Mouse (Mus musculus) embryonic facial prominence, embryonic 10.5 days (tissue): ENCODE results near the gene Cd7. TPM values are rescaled to one million over a fixed set of nuclear protein-coding genes. Genes with fewer than 3 reads are reported as not detected.

ENCODE experiments used
- DNase-seq: peaks from one replicate; pipeline ENCODE4 v3.0.0-alpha.2; 2017; ENCODE audit warnings: low spot score
- H3K27ac ChIP-seq: fragments of 300-500 bp; sonication (generic); replicated peaks from 2 replicates; pipeline ENCODE4 v1.5.1; 2016; ENCODE audit warnings: mild to moderate bottlenecking
- H3K27me3 ChIP-seq: fragments of 300-500 bp; sonication (generic); replicated peaks from 2 replicates; pipeline ENCODE4 v1.6.1; 2016; ENCODE audit warnings: low read depth, mild to moderate bottlenecking; ENCODE audit not compliant: poor library complexity, severe bottlenecking
- H3K36me3 ChIP-seq: fragments of 300-500 bp; sonication (generic); replicated peaks from 2 replicates; pipeline ENCODE4 v1.6.1; 2016; ENCODE audit warnings: mild to moderate bottlenecking, moderate library complexity
- H3K4me1 ChIP-seq: fragments of 300-500 bp; sonication (generic); 2 replicates; pipeline ENCODE4 v1.6.1; 2016
- H3K4me3 ChIP-seq: fragments of 300-500 bp; sonication (generic); 2 replicates; pipeline ENCODE4 v1.5.1; 2016; ENCODE audit warnings: mild to moderate bottlenecking, moderate library complexity
- H3K9me3 ChIP-seq: fragments of 300-500 bp; sonication (generic); 2 replicates; pipeline ENCODE4 v1.6.1; 2016; ENCODE audit warnings: mild to moderate bottlenecking
- WGBS: fragments of 180-500 bp; shearing (Covaris S2); methylation state at CpG from one replicate; pipeline ENCODE4 v1.1.7; 2016; 5-methylcytosine and 5-hydroxymethylcytosine counted together
- polyA plus RNA-seq: library from polyadenylated mRNA; unstranded; fragments of >200 nt; fragmentation: Nextera tagmentation; extraction: Ambion mirVana; gene quantifications from 2 replicates; pipeline ENCODE4 v1.2.1, GENCODE M21; 2016

The Cd7 gene
- polyA plus RNA-seq, 1 experiment from 2014 or later: not detected

DNA sequence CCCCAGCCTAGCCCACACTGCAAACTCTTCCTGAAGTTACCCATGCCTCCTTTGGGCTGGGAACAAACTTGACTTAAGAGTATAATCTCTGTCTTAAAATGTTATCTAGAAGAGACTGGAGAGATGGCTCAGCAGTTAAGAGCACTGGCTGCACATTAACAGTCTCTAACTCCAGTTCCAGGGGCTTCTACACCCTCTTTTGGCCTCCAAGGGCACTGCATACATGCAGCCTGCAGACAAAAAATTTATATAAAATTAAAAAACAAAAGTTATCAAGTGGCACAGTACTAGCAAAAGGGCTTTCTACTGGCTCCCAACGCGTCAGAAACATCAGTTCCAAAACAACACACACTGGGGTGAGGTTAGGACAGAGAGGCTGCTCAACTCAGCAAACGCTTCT is 51.6 kb downstream of the Cd7 start:
- no peak overlapping the region for H3K27ac ChIP-seq
- H3K27me3 ChIP-seq: no peaks in the 10 kb centered on the region
- WGBS: 88% methylated on average over 3 of the region's 3 CpGs
- H3K4me3 ChIP-seq: no peak overlapping the region
- H3K4me1 ChIP-seq: peaks cover 36% of the 10 kb centered on the region
- no peak for DNase-seq
- H3K9me3 ChIP-seq: no peaks in the 10 kb centered on the region
- H3K36me3 ChIP-seq: peaks cover 63% of the 10 kb centered on the region

Other genes starting within 250 kb of the Cd7 start
- gene Dus1l, start 243.0 kb downstream of the Cd7 start, polyA plus RNA-seq: 96.6 and 101 TPM in 2 replicates
- gene Fasn, start 214.9 kb downstream of the Cd7 start, polyA plus RNA-seq: 121 and 132 TPM in 2 replicates
- gene Ccdc57, start 106.5 kb downstream of the Cd7 start, polyA plus RNA-seq: 6.5 and 6.8 TPM in 2 replicates
- gene Slc16a3, start 90.9 kb downstream of the Cd7 start, polyA plus RNA-seq: 131 and 182 TPM in 2 replicates
- gene Csnk1d, start 48.1 kb downstream of the Cd7 start, polyA plus RNA-seq: 129 and 133 TPM in 2 replicates
- gene Sectm1b, start 24.2 kb upstream of the Cd7 start, polyA plus RNA-seq: not detected in 2 replicates
- gene Sectm1a, start 41.8 kb upstream of the Cd7 start, polyA plus RNA-seq: not detected in 2 replicates
- not detected in 2 replicates for gene Tex19.2, start 79.3 kb upstream of the Cd7 start, polyA plus RNA-seq
- 0.11 TPM in 1 of 2 replicates, not detected in the other for gene Tex19.1, start 106.7 kb upstream of the Cd7 start, polyA plus RNA-seq
- gene Uts2r, start 120.9 kb upstream of the Cd7 start, polyA plus RNA-seq: 0.09 TPM in 1 of 2 replicates, not detected in the other
- gene Hexdc, start 165.0 kb upstream of the Cd7 start, polyA plus RNA-seq: 5.1 and 5.5 TPM in 2 replicates
- 18.5 and 21.6 TPM in 2 replicates for gene Ogfod3, start 165.3 kb upstream of the Cd7 start, polyA plus RNA-seq
- gene Cybc1, start 189.9 kb upstream of the Cd7 start, polyA plus RNA-seq: 29.4 and 31.4 TPM in 2 replicates
- gene Narf, start 197.8 kb upstream of the Cd7 start, polyA plus RNA-seq: 55.6 and 56.8 TPM in 2 replicates
- 9.4 and 10.1 TPM in 2 replicates for gene Foxk2, start 220.6 kb upstream of the Cd7 start, polyA plus RNA-seq